Mouse (Mus musculus): ENCODE measurements around the gene G6pc2. TPM values are rescaled to one million over a fixed set of nuclear protein-coding genes. Genes with fewer than 3 reads are reported as not detected.

G6pc2 gene
- polyA plus RNA-seq, 1 experiment from 2014 or later, result not detected

GRCm38 (mm10) chr2:69205185-69205584 is 5.7 kb upstream of the G6pc2 start:
- WGBS, result 26% methylated on average over 6 of the region's 6 CpGs
- no peak overlapping the region for H3K27ac ChIP-seq (ENCODE audit: low read depth, low read length)
- DNase-seq (ENCODE audit: low spot score, missing footprints) (peak; percentile 91), ATAC-seq (ENCODE audit: low FRiP score) (no peak)
- H3K4me1 ChIP-seq (ENCODE audit: control insufficient read depth, insufficient read depth, low read length), result peaks cover 3% of the 10 kb centered on the region; the same call in 1 of the 2 replicates
- peak overlapping the region; percentile 82 for H3K9ac ChIP-seq (ENCODE audit: low read length)
- no peaks in the 10 kb centered on the region for H3K9me3 ChIP-seq (ENCODE audit: control insufficient read depth, low read length)
- no peaks in the 10 kb centered on the region for H3K27me3 ChIP-seq (ENCODE audit: control insufficient read depth, insufficient read depth, low read length)
- peak overlapping the region; percentile 57 for H3K4me2 ChIP-seq
- H3K4me3 ChIP-seq (ENCODE audit: low read depth, low read length), result peak overlapping the region; percentile 57
- H3K36me3 ChIP-seq (ENCODE audit: control insufficient read depth, insufficient read depth, low read length), result peaks cover 9% of the 10 kb centered on the region; the same call in 1 of the 2 replicates

DNA sequence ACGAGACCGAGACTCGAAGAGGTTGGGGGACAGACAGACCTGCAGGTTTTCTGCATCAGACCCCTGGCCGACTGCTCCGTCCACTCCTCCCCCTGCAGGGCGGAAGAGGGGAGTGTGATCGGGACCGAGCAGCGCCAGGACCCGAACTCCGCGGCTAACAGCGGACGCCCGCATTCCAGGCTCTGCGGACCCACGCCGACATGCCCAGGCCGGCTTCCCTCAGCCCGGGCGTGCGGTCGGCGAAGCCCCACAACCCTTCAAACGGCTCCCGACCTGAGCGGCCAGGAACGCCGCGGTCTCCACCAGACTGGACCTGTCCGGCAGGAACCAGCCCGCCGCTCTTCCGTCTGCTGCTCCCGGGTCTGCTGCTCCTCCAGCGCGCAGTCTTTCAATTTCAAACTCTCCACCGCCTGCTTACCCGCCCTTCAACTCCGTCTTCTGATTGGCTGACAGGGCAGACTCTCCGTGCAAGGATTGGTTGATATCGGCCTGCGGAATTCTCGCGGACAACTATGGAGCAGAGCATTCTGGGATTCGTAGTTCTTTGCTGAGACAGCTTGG is 5.0 kb upstream of the G6pc2 start, which contains the start of gene Spc25:
TSS of gene Spc25 (minus strand) at position 404 of the 561 bp plus-strand sequence.
- peak within 1 kb of the TSS; percentile 57 for H3K4me2 ChIP-seq
- no peaks in the 10 kb centered on the region for H3K27me3 ChIP-seq (ENCODE audit: control insufficient read depth, insufficient read depth, low read length)
- WGBS, result under 1% methylated on average over 36 of the region's 46 CpGs
- H3K36me3 ChIP-seq (ENCODE audit: control insufficient read depth, insufficient read depth, low read length), result peaks cover 9% of the 10 kb centered on the region; the same call in 1 of the 2 replicates
- H3K27ac ChIP-seq (ENCODE audit: low read depth, low read length), result 0 out of 2 replicates have a peak within 1 kb of the TSS, but pooled peaks have one; percentile 1
- ATAC-seq (ENCODE audit: low FRiP score) (peak; percentile 100), DNase-seq (ENCODE audit: low spot score, missing footprints) (peak; percentile 97)
- H3K9ac ChIP-seq (ENCODE audit: low read length), result peak within 1 kb of the TSS; percentile 82
- H3K4me3 ChIP-seq (ENCODE audit: low read depth, low read length), result peak within 1 kb of the TSS; percentile 57
- H3K4me1 ChIP-seq (ENCODE audit: control insufficient read depth, insufficient read depth, low read length), result peaks cover 3% of the 10 kb centered on the region; the same call in 1 of the 2 replicates
- no peaks in the 10 kb centered on the region for H3K9me3 ChIP-seq (ENCODE audit: control insufficient read depth, low read length)

GRCm38 (mm10) chr2:69206523-69206922 is 4.3 kb upstream of the G6pc2 start:
- Histone ChIP-seq H3K9ac (ENCODE audit: low read length) (no peak overlapping the region), H3K4me1 (ENCODE audit: control insufficient read depth, insufficient read depth, low read length) (peaks cover 3% of the 10 kb centered on the region; the same call in 1 of the 2 replicates), H3K4me3 (ENCODE audit: low read depth, low read length) (no peak overlapping the region), H3K9me3 (ENCODE audit: control insufficient read depth, low read length) (no peaks in the 10 kb centered on the region), H3K27ac (ENCODE audit: low read depth, low read length) (no peak overlapping the region), H3K4me2 (peak overlapping the region; percentile 28; the same call in 1 of the 2 replicates), H3K36me3 (ENCODE audit: control insufficient read depth, insufficient read depth, low read length) (peaks cover 6% of the 10 kb centered on the region; the same call in 1 of the 2 replicates), H3K27me3 (ENCODE audit: control insufficient read depth, insufficient read depth, low read length) (no peaks in the 10 kb centered on the region)
- peak; percentile 33; the same call in 1 of the 2 replicates for ATAC-seq (ENCODE audit: low FRiP score)
- DNase-seq (ENCODE audit: low spot score, missing footprints), result no peak
- WGBS, result 25% methylated on average over 7 of the region's 7 CpGs

GRCm38 (mm10) chr2:69209684-69210083 is 1.2 kb upstream of the G6pc2 start:
- Histone ChIP-seq H3K4me1 (ENCODE audit: control insufficient read depth, insufficient read depth, low read length) (no peaks in the 10 kb centered on the region), H3K27ac (ENCODE audit: low read depth, low read length) (no peak overlapping the region), H3K4me2 (no peak overlapping the region), H3K27me3 (ENCODE audit: control insufficient read depth, insufficient read depth, low read length) (no peaks in the 10 kb centered on the region), H3K4me3 (ENCODE audit: low read depth, low read length) (no peak overlapping the region), H3K36me3 (ENCODE audit: control insufficient read depth, insufficient read depth, low read length) (no peaks in the 10 kb centered on the region), H3K9me3 (ENCODE audit: control insufficient read depth, low read length) (no peaks in the 10 kb centered on the region), H3K9ac (ENCODE audit: low read length) (no peak overlapping the region)
- no peak for ATAC-seq (ENCODE audit: low FRiP score)
- no peak for DNase-seq (ENCODE audit: low spot score, missing footprints)
- 76% methylated on average over 3 of the region's 3 CpGs for WGBS

- no peaks in the 10 kb centered on the region for H3K9me3 ChIP-seq (ENCODE audit: control insufficient read depth, low read length)
- no peaks in the 10 kb centered on the region for H3K36me3 ChIP-seq (ENCODE audit: control insufficient read depth, insufficient read depth, low read length)
- ATAC-seq (ENCODE audit: low FRiP score) (no peak), DNase-seq (ENCODE audit: low spot score, missing footprints) (no peak)
- no peak overlapping the region for H3K4me2 ChIP-seq
- no peak overlapping the region for H3K9ac ChIP-seq (ENCODE audit: low read length)
- WGBS, result 69% methylated on average over 10 of the region's 10 CpGs
- no peak overlapping the region for H3K27ac ChIP-seq (ENCODE audit: low read depth, low read length)
- H3K4me3 ChIP-seq (ENCODE audit: low read depth, low read length), result no peak overlapping the region
- no peaks in the 10 kb centered on the region for H3K27me3 ChIP-seq (ENCODE audit: control insufficient read depth, insufficient read depth, low read length)
- H3K4me1 ChIP-seq (ENCODE audit: control insufficient read depth, insufficient read depth, low read length), result no peaks in the 10 kb centered on the region
These were observed 1.8 kb downstream of the G6pc2 start for GRCm38 (mm10) chr2:69212652-69213051.

GRCm38 (mm10) chr2:69215242-69215641 is 4.4 kb downstream of the G6pc2 start:
- Histone ChIP-seq H3K27ac (ENCODE audit: low read depth, low read length) (no peak overlapping the region), H3K4me2 (no peak overlapping the region), H3K4me3 (ENCODE audit: low read depth, low read length) (no peak overlapping the region), H3K36me3 (ENCODE audit: control insufficient read depth, insufficient read depth, low read length) (no peaks in the 10 kb centered on the region), H3K27me3 (ENCODE audit: control insufficient read depth, insufficient read depth, low read length) (no peaks in the 10 kb centered on the region), H3K9me3 (ENCODE audit: control insufficient read depth, low read length) (no peaks in the 10 kb centered on the region), H3K4me1 (ENCODE audit: control insufficient read depth, insufficient read depth, low read length) (no peaks in the 10 kb centered on the region), H3K9ac (ENCODE audit: low read length) (no peak overlapping the region)
- 91% methylated on average over 7 of the region's 7 CpGs for WGBS
- ATAC-seq (ENCODE audit: low FRiP score) (no peak), DNase-seq (ENCODE audit: low spot score, missing footprints) (no peak)

GRCm38 (mm10) chr2:69221868-69222416 is 11.1 kb downstream of the G6pc2 start:
- no peak for ATAC-seq (ENCODE audit: low FRiP score)
- H3K4me1 ChIP-seq (ENCODE audit: control insufficient read depth, insufficient read depth, low read length), result peaks cover 3% of the 10 kb centered on the region; the same call in 1 of the 2 replicates
- WGBS, result 29% methylated on average over 5 of the region's 5 CpGs
- no peak overlapping the region for H3K4me2 ChIP-seq
- H3K27me3 ChIP-seq (ENCODE audit: control insufficient read depth, insufficient read depth, low read length), result no peaks in the 10 kb centered on the region
- no peaks in the 10 kb centered on the region for H3K36me3 ChIP-seq (ENCODE audit: control insufficient read depth, insufficient read depth, low read length)
- no peak overlapping the region for H3K9ac ChIP-seq (ENCODE audit: low read length)
- no peak for DNase-seq (ENCODE audit: low spot score, missing footprints)
- H3K9me3 ChIP-seq (ENCODE audit: control insufficient read depth, low read length), result no peaks in the 10 kb centered on the region
- no peak overlapping the region for H3K27ac ChIP-seq (ENCODE audit: low read depth, low read length)
- no peak overlapping the region for H3K4me3 ChIP-seq (ENCODE audit: low read depth, low read length)

DNA sequence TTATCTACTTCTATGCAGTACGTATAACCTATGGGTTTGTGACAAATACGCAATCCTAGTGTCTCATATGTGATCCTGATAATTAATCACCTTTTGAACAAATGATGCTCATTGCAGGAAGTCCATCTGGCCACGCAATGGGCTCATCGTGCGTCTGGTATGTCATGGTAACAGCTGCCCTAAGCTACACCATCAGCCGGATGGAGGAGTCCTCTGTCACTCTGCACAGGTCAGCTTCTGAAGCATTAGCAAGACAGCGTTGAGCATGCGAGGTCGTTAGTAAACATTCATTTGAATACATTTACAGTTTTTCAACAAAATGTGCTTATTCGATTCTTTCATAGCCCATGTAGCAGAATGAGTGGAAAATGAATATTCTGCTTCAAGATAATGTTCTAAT is 11.9 kb downstream of the G6pc2 start:
- 85% methylated on average over 10 of the region's 10 CpGs for WGBS
- H3K36me3 ChIP-seq (ENCODE audit: control insufficient read depth, insufficient read depth, low read length), result no peaks in the 10 kb centered on the region
- no peak overlapping the region for H3K4me2 ChIP-seq
- no peak for ATAC-seq (ENCODE audit: low FRiP score)
- no peaks in the 10 kb centered on the region for H3K9me3 ChIP-seq (ENCODE audit: control insufficient read depth, low read length)
- DNase-seq (ENCODE audit: low spot score, missing footprints), result no peak
- no peaks in the 10 kb centered on the region for H3K27me3 ChIP-seq (ENCODE audit: control insufficient read depth, insufficient read depth, low read length)
- no peak overlapping the region for H3K9ac ChIP-seq (ENCODE audit: low read length)
- H3K27ac ChIP-seq (ENCODE audit: low read depth, low read length), result no peak overlapping the region
- peaks cover 3% of the 10 kb centered on the region; the same call in 1 of the 2 replicates for H3K4me1 ChIP-seq (ENCODE audit: control insufficient read depth, insufficient read depth, low read length)
- H3K4me3 ChIP-seq (ENCODE audit: low read depth, low read length), result no peak overlapping the region

DNA sequence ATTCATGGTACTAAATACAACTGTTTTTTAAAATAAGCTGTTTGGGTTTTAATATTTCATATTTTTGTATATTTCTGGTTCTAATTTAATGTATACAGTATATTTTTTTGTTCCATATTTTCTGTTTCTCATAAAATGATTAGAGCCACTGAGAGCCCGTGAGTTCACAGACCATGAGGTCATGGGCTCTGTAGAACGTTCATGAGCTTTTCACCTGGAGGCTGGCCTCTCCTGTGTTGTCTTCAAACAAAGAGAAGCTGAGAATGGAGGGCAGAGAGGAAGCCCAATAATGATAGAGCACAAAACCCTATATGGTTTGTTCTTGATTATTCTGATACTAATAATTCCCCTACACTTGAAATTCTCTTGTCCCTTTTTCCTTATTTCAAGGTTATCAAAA is 13.9 kb downstream of the G6pc2 start:
- H3K27me3 ChIP-seq (ENCODE audit: control insufficient read depth, insufficient read depth, low read length), result no peaks in the 10 kb centered on the region
- DNase-seq (ENCODE audit: low spot score, missing footprints) (no peak), ATAC-seq (ENCODE audit: low FRiP score) (no peak)
- H3K4me1 ChIP-seq (ENCODE audit: control insufficient read depth, insufficient read depth, low read length), result peaks cover 3% of the 10 kb centered on the region; the same call in 1 of the 2 replicates
- H3K9me3 ChIP-seq (ENCODE audit: control insufficient read depth, low read length), result no peaks in the 10 kb centered on the region
- H3K4me2 ChIP-seq, result no peak overlapping the region
- no peak overlapping the region for H3K9ac ChIP-seq (ENCODE audit: low read length)
- H3K36me3 ChIP-seq (ENCODE audit: control insufficient read depth, insufficient read depth, low read length), result no peaks in the 10 kb centered on the region
- no peak overlapping the region for H3K27ac ChIP-seq (ENCODE audit: low read depth, low read length)
- WGBS, result 68% methylated on average over 2 of the region's 2 CpGs
- H3K4me3 ChIP-seq (ENCODE audit: low read depth, low read length), result no peak overlapping the region
